Mouse (Mus musculus) A20 (cell line): ENCODE data around the gene Dusp6.
"Not testable (repeated sequence)": the region's sequence is repeated elsewhere in the genome, so short reads cannot be mapped to it uniquely, and the experiment has no call there.

Experiments
- DNase-seq: peaks from one replicate; pipeline ENCODE4 v3.0.0-alpha.2; 2011; ENCODE audit warnings: low read depth, low spot score

The Dusp6 gene

GRCm38 (mm10) chr10:99262867-99263379 lies at the start of gene Dusp6:
TSS of gene Dusp6 (plus strand) at chr10:99263231.
- peak; percentile 97 for DNase-seq

DNA sequence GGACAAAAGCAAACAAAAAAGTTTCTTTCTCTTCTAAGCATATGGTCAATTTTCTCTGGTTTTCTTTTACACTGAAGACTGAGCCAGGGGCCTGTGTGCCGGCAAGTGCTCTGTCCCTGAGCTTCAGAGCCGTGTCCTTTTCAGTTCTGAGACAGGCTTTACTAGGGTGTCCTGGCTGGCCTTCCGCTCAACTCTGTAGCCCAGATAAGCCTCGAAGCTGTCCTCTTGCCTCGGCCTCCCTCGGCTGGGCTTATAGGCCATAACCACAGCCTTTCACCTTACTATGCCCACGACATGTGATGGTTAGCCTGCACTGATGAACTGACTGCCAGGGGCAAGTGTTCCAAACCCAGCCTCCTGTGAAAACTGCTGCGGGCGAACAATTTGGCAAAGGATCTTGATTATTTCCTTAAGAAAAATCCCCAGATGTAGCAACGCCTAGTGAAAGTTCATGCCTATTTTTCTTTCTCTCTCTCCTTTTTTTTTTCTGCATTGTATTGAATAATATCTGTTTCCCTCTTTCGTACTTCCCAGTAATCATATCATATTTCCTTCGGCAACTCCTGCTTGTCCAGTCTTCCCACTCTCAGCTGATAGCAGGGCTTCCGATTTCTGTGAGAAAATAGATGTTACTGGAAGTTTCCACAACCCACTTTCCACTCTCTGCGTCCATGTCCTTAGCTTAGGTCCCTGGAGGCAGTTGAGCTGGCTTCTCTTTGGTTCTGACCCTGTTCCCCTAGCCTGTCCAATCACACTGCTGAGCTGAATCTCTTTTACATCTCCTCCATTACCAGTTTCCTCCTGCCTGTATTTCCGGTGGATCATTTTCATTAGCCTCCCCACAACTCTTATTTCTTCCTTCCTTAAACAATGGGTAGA lies 48.4 kb upstream of the Dusp6 start:
- no peak for DNase-seq

- not testable (repeated sequence) for DNase-seq
These were observed 46.5 kb upstream of the Dusp6 start for GRCm38 (mm10) chr10:99216570-99216969.

- no peak for DNase-seq
These were observed 41.5 kb upstream of the Dusp6 start for GRCm38 (mm10) chr10:99221540-99221939.

GRCm38 (mm10) chr10:99222726-99223125 lies 40.3 kb upstream of the Dusp6 start:
- DNase-seq = no peak

DNA sequence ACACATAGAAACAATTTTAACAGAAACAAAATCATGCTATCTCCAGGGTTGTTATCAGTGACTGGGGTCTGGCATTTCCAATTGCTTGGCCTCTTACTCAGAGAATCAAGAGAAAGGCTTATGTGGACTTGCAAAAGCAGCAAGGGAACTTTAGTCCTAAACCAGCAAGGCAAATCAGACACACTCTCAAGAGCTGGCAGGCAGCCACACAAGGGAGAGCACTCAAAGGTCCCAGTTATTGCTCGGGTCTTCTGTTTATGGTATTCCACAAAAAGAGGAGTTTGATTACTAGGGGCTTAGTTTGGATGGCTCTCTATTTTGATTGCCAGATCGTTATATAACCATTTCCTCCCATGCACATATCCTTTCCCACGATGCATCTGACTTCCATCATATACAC lies 38.8 kb upstream of the Dusp6 start:
- DNase-seq = no peak

- DNase-seq = no peak
These were observed 36.2 kb upstream of the Dusp6 start for GRCm38 (mm10) chr10:99226782-99227181.

GRCm38 (mm10) chr10:99227968-99228864 lies 34.8 kb upstream of the Dusp6 start:
- no peak for DNase-seq

DNA sequence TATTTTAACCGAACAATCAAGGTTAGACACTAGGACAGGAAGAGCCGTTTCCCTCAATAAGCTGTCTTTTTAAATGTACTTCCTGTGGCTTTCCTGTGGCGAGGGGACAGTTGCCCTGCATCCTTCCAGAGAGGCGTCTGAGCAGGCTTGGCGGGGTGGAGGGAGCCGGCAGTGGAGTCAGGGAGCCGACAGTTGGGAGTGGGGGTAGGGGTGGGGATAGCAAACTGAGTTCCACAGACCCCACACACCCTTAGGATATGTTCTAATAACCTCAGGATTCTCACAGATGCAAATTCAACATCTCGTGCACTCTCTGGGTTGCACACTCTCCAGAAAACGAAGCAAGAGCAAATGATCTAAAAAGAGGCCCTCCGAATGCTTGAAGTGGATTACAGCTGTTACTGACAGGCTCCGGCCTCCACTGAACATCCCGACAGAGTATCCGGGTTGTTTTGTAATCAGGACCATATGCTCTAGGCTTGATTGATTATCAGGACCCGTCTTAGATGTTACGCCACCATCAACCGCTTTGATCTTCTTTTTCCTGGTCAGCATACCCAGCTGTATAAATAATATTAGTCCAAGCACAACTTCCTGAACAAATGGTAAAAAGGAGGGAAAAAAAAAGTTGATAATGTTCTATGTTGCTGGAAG lies 33.9 kb upstream of the Dusp6 start:
- DNase-seq = no peak

GRCm38 (mm10) chr10:99232518-99233227 lies 30.4 kb upstream of the Dusp6 start:
- DNase-seq = no peak

DNA sequence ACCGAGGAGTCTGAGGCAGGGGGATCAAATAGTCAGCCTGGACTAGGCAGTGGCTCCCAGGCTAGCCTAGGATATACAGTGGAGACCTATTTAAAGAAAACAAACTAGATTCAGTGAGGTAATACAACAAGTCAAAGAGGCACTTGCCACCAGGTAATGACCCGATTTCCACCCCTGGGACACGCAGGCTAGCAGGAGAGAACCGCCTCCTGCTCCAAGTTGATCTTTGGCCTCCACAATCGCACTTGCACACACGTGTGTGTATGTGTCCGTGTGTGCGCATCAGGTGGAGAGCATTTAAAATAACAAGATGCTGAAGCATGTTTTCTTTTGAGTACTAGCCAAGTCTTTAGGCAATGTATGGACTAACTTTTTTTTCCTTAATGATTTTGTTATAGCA lies 28.7 kb upstream of the Dusp6 start:
- no peak for DNase-seq

GRCm38 (mm10) chr10:99235081-99235480 lies 27.9 kb upstream of the Dusp6 start:
- no peak for DNase-seq

DNA sequence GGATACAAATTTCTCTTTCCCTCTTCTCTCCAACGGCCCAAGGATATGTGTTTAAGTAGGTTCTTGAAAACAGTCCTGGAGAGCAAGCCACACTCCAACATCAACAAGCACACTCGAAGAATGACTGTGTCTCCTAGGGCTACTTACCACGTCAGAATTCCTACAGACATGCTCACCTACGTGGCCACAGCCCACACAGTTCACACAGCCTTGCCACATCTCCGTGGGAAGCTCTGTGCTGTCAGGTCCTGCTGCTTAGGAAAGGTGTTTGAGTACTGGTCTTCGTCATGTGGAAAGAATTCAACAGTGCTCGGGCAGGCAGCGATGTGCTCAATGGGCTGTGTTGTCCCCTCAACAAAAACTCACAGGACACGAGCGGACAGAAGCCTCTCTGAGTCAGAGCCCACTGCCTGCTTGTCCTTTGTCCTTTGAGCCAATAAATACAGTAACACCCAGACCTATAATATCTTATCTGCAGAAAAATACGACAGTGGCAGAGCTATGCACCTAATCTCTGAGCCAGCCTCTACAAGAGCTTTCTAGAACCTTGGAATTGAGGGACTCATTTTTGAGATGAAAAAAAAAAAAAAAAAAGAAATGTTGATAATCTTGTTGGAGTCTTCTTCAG lies 25.7 kb upstream of the Dusp6 start:
- DNase-seq = no peak

GRCm38 (mm10) chr10:99238537-99238936 lies 24.5 kb upstream of the Dusp6 start:
- no peak for DNase-seq

- no peak for DNase-seq
These were observed 21.7 kb upstream of the Dusp6 start for GRCm38 (mm10) chr10:99241284-99241828.

DNA sequence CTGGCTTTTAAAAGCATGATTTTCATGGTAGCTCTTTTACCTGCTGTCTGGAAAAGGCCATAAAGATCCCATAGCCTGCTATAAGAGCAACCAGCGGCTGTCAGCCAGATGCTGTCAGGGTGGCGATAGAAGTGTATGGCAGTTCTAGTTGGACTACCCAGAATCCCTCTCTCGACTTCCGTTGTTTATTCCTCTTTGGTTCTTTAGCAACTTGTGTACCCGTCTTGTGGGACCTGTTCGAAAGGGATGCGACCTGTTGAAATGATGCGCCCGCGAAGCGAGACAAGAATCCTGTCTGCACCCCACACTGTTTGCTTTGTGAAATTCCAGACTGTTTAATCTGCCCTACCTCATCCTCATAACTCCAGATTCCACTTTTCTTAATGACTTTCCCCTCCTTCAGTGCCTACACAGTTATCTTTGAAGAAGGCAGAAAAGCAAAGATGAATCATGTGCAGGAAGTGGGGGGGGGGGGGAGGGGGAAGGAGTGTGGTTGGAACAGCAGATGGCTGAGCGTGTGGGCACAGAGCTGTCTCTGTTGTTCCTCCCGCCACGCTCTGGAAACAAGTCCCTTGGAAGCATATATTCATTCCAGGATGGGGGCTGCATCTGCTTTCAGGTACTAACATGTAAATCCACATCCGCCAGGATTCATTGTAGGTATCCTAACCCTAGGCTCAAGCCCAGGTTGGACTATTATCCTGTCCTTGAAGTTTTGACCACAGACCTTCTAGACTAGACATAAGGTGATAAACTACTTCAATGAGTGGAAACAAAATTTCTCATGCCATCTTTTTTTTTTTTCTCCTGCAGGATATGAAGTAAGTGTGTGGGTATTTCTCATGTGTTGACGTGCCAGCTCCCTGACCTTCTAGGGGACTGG lies 21.0 kb upstream of the Dusp6 start:
- no peak for DNase-seq

DNA sequence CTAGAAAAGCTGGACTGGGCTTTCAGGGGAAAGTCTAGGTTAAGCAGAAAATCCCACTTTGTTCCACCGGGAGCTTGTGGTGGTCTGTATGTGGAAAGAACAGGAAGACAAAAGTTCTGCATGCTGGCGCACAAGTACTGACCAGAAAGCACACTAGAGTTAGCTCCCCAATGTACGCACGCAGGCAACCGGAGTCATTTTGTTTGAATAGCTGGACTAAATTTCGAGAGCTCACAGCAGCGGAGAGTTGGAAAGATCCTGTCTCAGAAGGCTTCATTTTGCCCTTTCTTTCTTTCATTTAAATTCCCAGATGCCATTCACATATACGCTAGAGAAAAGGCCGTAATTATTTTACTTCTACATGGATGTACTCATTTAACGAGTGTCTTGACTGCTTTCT lies 20.3 kb upstream of the Dusp6 start:
- DNase-seq = no peak

DNA sequence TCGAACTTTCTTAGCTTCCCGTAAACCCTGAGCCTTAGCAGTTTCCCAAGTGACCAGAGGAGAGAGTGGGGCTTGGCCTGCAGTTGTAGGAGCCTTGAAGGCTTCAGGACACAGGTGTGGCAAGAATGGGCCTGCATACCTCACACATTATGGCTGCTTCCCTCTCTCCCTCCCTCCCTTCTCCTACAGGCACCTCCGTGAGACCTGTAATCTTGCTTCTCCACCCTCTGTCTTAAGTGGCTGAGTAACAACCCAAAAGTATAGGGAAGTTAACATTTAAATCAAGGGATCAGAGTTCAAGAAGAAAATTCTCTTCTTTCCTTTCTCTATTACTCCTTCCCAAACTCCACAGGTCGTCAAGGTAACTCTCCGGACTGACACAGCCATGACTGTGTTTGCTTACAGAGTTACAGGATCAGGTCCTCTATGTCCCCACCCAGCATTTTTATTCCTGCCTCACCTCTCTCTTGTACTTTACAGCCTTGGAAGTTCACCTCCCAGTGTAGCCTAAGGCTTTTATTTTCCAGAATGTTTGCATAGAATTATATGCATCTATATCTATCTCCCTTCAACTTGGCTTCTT lies 19.0 kb upstream of the Dusp6 start:
- no peak for DNase-seq

- no peak for DNase-seq
These were observed 18.3 kb upstream of the Dusp6 start for GRCm38 (mm10) chr10:99244655-99245260.
